Mouse (Mus musculus) hematopoietic multipotent progenitor cell, adult 10-12 weeks (in vitro differentiated cells): ENCODE measurements around the gene Olfr904. TPM values are rescaled to one million over a fixed set of nuclear protein-coding genes. Genes with fewer than 3 reads are reported as not detected.

Experiments used
- polyA plus RNA-seq: library from polyadenylated mRNA; stranded (reverse); fragments of >175 nt; gene quantifications from 2 replicates; pipeline ENCODE4 v1.2.3, GENCODE M21; 2012; ENCODE audit warnings: low replicate concordance

Olfr904 gene
- not detected in 2 replicates for polyA plus RNA-seq

GRCm38 (mm10) chr9:38462844-38463243 lies at the start of gene Olfr904:
Gene Olfr904 (plus strand): TSS chr9:38463144.

GRCm38 (mm10) chr9:38429155-38429554 lies 33.8 kb upstream of the Olfr904 start, which contains the start of gene Olfr901:
Gene Olfr901 (plus strand): TSS chr9:38429455.

GRCm38 (mm10) chr9:38447352-38447751 lies 15.6 kb upstream of the Olfr904 start, which contains the start of gene Olfr902:
Gene Olfr902 (plus strand): TSS chr9:38447652.

GRCm38 (mm10) chr9:38470807-38471206 lies 7.9 kb downstream of the Olfr904 start, which contains the start of gene Olfr905:
Gene Olfr905 (plus strand): TSS chr9:38471107.

GRCm38 (mm10) chr9:38486785-38487184 lies 23.8 kb downstream of the Olfr904 start, which contains the start of gene Olfr906:
Gene Olfr906 (plus strand): TSS chr9:38487085.

GRCm38 (mm10) chr9:38495501-38495900 lies 32.6 kb downstream of the Olfr904 start, which contains the start of gene Olfr907:
Gene Olfr907 (plus strand): TSS chr9:38495801.

Other genes with a start within 250 kb of the Olfr904 start
- not detected in 2 replicates for gene Olfr894, start 245.1 kb upstream of the Olfr904 start, polyA plus RNA-seq
- gene Olfr143, start 210.4 kb upstream of the Olfr904 start, polyA plus RNA-seq = not detected in 2 replicates
- not detected in 2 replicates for gene Olfr895, start 195.3 kb upstream of the Olfr904 start, polyA plus RNA-seq
- 0.05 TPM in 1 of 2 replicates, not detected in the other for gene Olfr896-ps1, start 172.0 kb upstream of the Olfr904 start, polyA plus RNA-seq
- 0.02 TPM in 1 of 2 replicates, not detected in the other for gene Olfr25, start 134.1 kb upstream of the Olfr904 start, polyA plus RNA-seq
- gene Olfr898, start 114.7 kb upstream of the Olfr904 start, polyA plus RNA-seq = not detected in 2 replicates
- gene Olfr250, start 96.2 kb upstream of the Olfr904 start, polyA plus RNA-seq = not detected in 2 replicates
- not detected in 2 replicates for gene Olfr251, start 86.1 kb upstream of the Olfr904 start, polyA plus RNA-seq
- not detected in 2 replicates for gene Olfr147, start 61.4 kb upstream of the Olfr904 start, polyA plus RNA-seq
- gene Olfr901, start 33.7 kb upstream of the Olfr904 start, polyA plus RNA-seq = not detected in 2 replicates
- gene Olfr902, start 15.5 kb upstream of the Olfr904 start, polyA plus RNA-seq = not detected in 2 replicates
- gene Olfr905, start 8.0 kb downstream of the Olfr904 start, polyA plus RNA-seq = not detected in 2 replicates
- gene Olfr906, start 23.9 kb downstream of the Olfr904 start, polyA plus RNA-seq = not detected in 2 replicates
- gene Olfr907, start 32.7 kb downstream of the Olfr904 start, polyA plus RNA-seq = not detected in 2 replicates
- not detected in 2 replicates for gene Olfr911-ps1, start 58.4 kb downstream of the Olfr904 start, polyA plus RNA-seq
- gene Olfr910, start 74.7 kb downstream of the Olfr904 start, polyA plus RNA-seq = not detected in 2 replicates
- gene Olfr912, start 117.0 kb downstream of the Olfr904 start, polyA plus RNA-seq = not detected in 2 replicates
- not detected in 2 replicates for gene Olfr913, start 129.6 kb downstream of the Olfr904 start, polyA plus RNA-seq
- not detected in 2 replicates for gene Olfr914, start 142.0 kb downstream of the Olfr904 start, polyA plus RNA-seq
- gene Olfr916, start 196.7 kb downstream of the Olfr904 start, polyA plus RNA-seq = not detected in 2 replicates
- gene Olfr917, start 202.7 kb downstream of the Olfr904 start, polyA plus RNA-seq = not detected in 2 replicates
- not detected in 2 replicates for gene Olfr918, start 211.5 kb downstream of the Olfr904 start, polyA plus RNA-seq
- not detected in 2 replicates for gene Olfr919, start 240.5 kb downstream of the Olfr904 start, polyA plus RNA-seq